Mouse (Mus musculus): ENCODE results near the gene Mei1.

The Mei1 gene

GRCm38 (mm10) chr15:82152435-82152834 is 82.6 kb downstream of the Mei1 start:
- DNase-seq: no peak

GRCm38 (mm10) chr15:82156298-82156697 is 86.5 kb downstream of the Mei1 start:
- DNase-seq: no peak

GRCm38 (mm10) chr15:82156902-82157301 is 87.1 kb downstream of the Mei1 start:
- DNase-seq: no peak

- DNase-seq: peak; percentile 41
These were observed 88.6 kb downstream of the Mei1 start for GRCm38 (mm10) chr15:82158243-82159035.

- DNase-seq: no peak
These were observed 89.7 kb downstream of the Mei1 start for GRCm38 (mm10) chr15:82159471-82159870.

- no peak for DNase-seq
These were observed 91.2 kb downstream of the Mei1 start for GRCm38 (mm10) chr15:82160731-82161640.

- no peak for DNase-seq
These were observed 92.3 kb downstream of the Mei1 start for GRCm38 (mm10) chr15:82161965-82162600.

- no peak for DNase-seq
These were observed 93.7 kb downstream of the Mei1 start for GRCm38 (mm10) chr15:82163356-82164060.

GRCm38 (mm10) chr15:82164061-82164399 is 94.2 kb downstream of the Mei1 start:
- DNase-seq: no peak

- no peak for DNase-seq
These were observed 94.7 kb downstream of the Mei1 start for GRCm38 (mm10) chr15:82164496-82164895.

- DNase-seq: peak; percentile 71
These were observed 95.8 kb downstream of the Mei1 start for GRCm38 (mm10) chr15:82165332-82166239.

- DNase-seq: peak; percentile 27
These were observed 96.7 kb downstream of the Mei1 start for GRCm38 (mm10) chr15:82166240-82167100.

GRCm38 (mm10) chr15:82167201-82168168 is 97.7 kb downstream of the Mei1 start:
- DNase-seq: peak; percentile 30

- DNase-seq: no peak
These were observed 99.9 kb downstream of the Mei1 start for GRCm38 (mm10) chr15:82169671-82170070.

- no peak for DNase-seq
These were observed 100.9 kb downstream of the Mei1 start for GRCm38 (mm10) chr15:82170437-82171377.

GRCm38 (mm10) chr15:82172648-82173047 is 102.9 kb downstream of the Mei1 start:
- no peak for DNase-seq

GRCm38 (mm10) chr15:82175091-82175490 is 105.3 kb downstream of the Mei1 start:
- DNase-seq: no peak
